Comparison of ENCODE assay signal across 26 mouse cellular contexts in genomic region chr5:114721969-114722368, GRCm38 (mm10). TPM values are rescaled to one million over a fixed set of nuclear protein-coding genes. Genes with fewer than 3 reads are reported as not detected.
DNase-seq lines count a peak whose midpoint lies in the region; ATAC-seq and TF ChIP-seq lines count a peak whose summit lies in the region.
"Had no signal": no experiment of that assay in that cellular context is flagged by ENCODE, and none has a peak within 500 bp of the region (broad histone marks: within the 10 kb centered on the region; RNA-seq: fewer than 3 reads in every experiment).

No protein-coding gene starts in this region.

- TF ChIP-seq CTCF in gastrocnemius, adult 2 months (IDR thresholded peaks at IDR 0.05): no peak
- no peak for TF ChIP-seq CTCF in kidney, postnatal 0 days (IDR thresholded peaks at IDR 0.05; ENCODE audit: low read depth)

- intact Hi-C loops in gastrocnemius, adult 2 months (cut with DNase I): no loop called here
- intact Hi-C loops in gastrocnemius, postnatal 36 days (cut with DNase I): no loop called here

- no peak for DNase-seq in gastrocnemius, adult 2 months
- no peak for DNase-seq in gastrocnemius, postnatal 36 days
- no peak for DNase-seq in kidney, postnatal 0 days (ENCODE audit: low spot score)
- no peak for DNase-seq in kidney, adult 11 months
- DNase-seq in layer of hippocampus, postnatal 36 days: no peak
- DNase-seq in urinary bladder, postnatal 25 days (ENCODE audit: low spot score): no peak
- DNase-seq: adrenal gland, postnatal 10 days; adrenal gland, postnatal 36 days; cerebellum, adult 11 months; cerebellum, adult 2 months; cerebellum, postnatal 10 days; cerebellum, postnatal 36 days; gastrocnemius, postnatal 10 days; heart, adult 18-20 months; heart, postnatal 14 days; heart, postnatal 4 days had no signal

- H3K9ac ChIP-seq in kidney, postnatal 0 days (ENCODE audit: low read depth, low read length): no peak overlapping the region
- H3K9ac ChIP-seq: forebrain, embryonic 15.5 days; heart, embryonic 13.5 days; hindbrain, embryonic 14.5 days had no signal

- H3K27me3 ChIP-seq in kidney, postnatal 0 days (ENCODE audit: insufficient read depth, low read length): no peaks in the 10 kb centered on the region
- H3K27me3 ChIP-seq: forebrain, embryonic 15.5 days; heart, embryonic 13.5 days; Patski had no signal

- peaks cover 10% of the 10 kb centered on the region; the same call in 1 of the 2 replicates for H3K4me1 ChIP-seq in kidney, postnatal 0 days (replicated peaks; ENCODE audit: insufficient read depth, low read length)
- H3K4me1 ChIP-seq: forebrain, embryonic 10.5 days; forebrain, embryonic 15.5 days; heart, embryonic 13.5 days had no signal

- H3K4me3 ChIP-seq in gastrocnemius, adult 2 months: no peak overlapping the region
- no peak overlapping the region for H3K4me3 ChIP-seq in kidney, postnatal 0 days (replicated peaks; ENCODE audit: low read depth, low read length)
- H3K4me3 ChIP-seq: forebrain, embryonic 10.5 days; forebrain, embryonic 15.5 days; heart, embryonic 10.5 days; heart, embryonic 13.5 days had no signal

- 82% methylated on average over 10 of the region's 10 CpGs for WGBS in kidney, postnatal 0 days

- no peak overlapping the region for H3K4me2 ChIP-seq in kidney, postnatal 0 days (ENCODE audit: low read length)
- H3K4me2 ChIP-seq: forebrain, embryonic 15.5 days; heart, embryonic 13.5 days; hindbrain, embryonic 14.5 days had no signal

- peaks cover 25% of the 10 kb centered on the region for H3K36me3 ChIP-seq in kidney, postnatal 0 days (ENCODE audit: insufficient read depth, low read length)

- H3K27ac ChIP-seq in gastrocnemius, adult 2 months: peak overlapping the region; percentile 81; the same call in 1 of the 2 replicates
- peak overlapping the region; percentile 73; the same call in 1 of the 2 replicates for H3K27ac ChIP-seq in kidney, postnatal 0 days
- H3K27ac ChIP-seq: forebrain, embryonic 10.5 days; forebrain, embryonic 15.5 days; heart, embryonic 10.5 days; heart, embryonic 13.5 days; hindbrain, embryonic 14.5 days; hindbrain, postnatal 0 days had no signal

- H3K9me3 ChIP-seq in kidney, postnatal 0 days (replicated peaks; ENCODE audit: low read length): no peaks in the 10 kb centered on the region
- H3K9me3 ChIP-seq: forebrain, embryonic 10.5 days; forebrain, embryonic 15.5 days; heart, embryonic 13.5 days had no signal

- no peak for ATAC-seq in kidney, postnatal 0 days (replicated peaks; ENCODE audit: low FRiP score, low read depth)
- peak; percentile 37; the same call in 1 of the 2 replicates for ATAC-seq in common myeloid progenitor, adult 5-6 weeks (replicated peaks; ENCODE audit: low read depth, poor library complexity, severe bottlenecking)
- 0 out of 2 replicates have a peak, but pooled peaks have one; percentile 27 for ATAC-seq in megakaryocyte progenitor cell, adult 5-6 weeks (replicated peaks; ENCODE audit: poor library complexity)
- ATAC-seq: forebrain, embryonic 15.5 days; hindbrain, postnatal 0 days; inflammation-experienced regulatory T-cells, adult 6 months; Patski had no signal

RNA-seq across cellular contexts. Expression of gene Tchp, which starts 14.4 kb away (rescaled TPM):
- 1 to 10 TPM; 3.6 to 3.8 TPM for total RNA-seq in gastrocnemius, adult 2 months (2021)
- total RNA-seq in gastrocnemius, postnatal 36 days (2021): 1 to 10 TPM; 2.7 to 2.9 TPM
- 10.2 and 12.2 TPM in 2 replicates for polyA plus RNA-seq in kidney, postnatal 0 days (2015; fragmentation: Nextera tagmentation; extraction: Ambion mirVana)
- 9.7 and 12.3 TPM in 2 replicates for total RNA-seq in common myeloid progenitor, adult 5-6 weeks (2017)
- total RNA-seq in megakaryocyte progenitor cell, adult 5-6 weeks (2015): 4.9 and 5.4 TPM in 2 replicates
- 10.0 and 10.2 TPM in 2 replicates for total RNA-seq in megakaryocyte progenitor cell, adult 5-6 weeks (2017)
- 10 to 100 TPM; 12.0 to 13.8 TPM for total RNA-seq in layer of hippocampus, postnatal 36 days (2021)

RNA-seq across cellular contexts. Expression of gene Gltp, which starts 31.2 kb away (rescaled TPM):
- total RNA-seq in gastrocnemius, adult 2 months (2021): 10 to 100 TPM in 1 of 2 experiments, 1 to 10 TPM in 1; 6.7 to 10.8 TPM
- total RNA-seq in gastrocnemius, postnatal 36 days (2021): 1 to 10 TPM; 7.3 to 7.9 TPM
- 65.0 and 70.3 TPM in 2 replicates for polyA plus RNA-seq in kidney, postnatal 0 days (2015; fragmentation: Nextera tagmentation; extraction: Ambion mirVana)
- 40.0 and 48.6 TPM in 2 replicates for total RNA-seq in common myeloid progenitor, adult 5-6 weeks (2017)
- total RNA-seq in megakaryocyte progenitor cell, adult 5-6 weeks (2015): 94.3 and 101 TPM in 2 replicates
- total RNA-seq in megakaryocyte progenitor cell, adult 5-6 weeks (2017): 46.1 and 48.6 TPM in 2 replicates
- total RNA-seq in layer of hippocampus, postnatal 36 days (2021): 10 to 100 TPM; 27.9 to 33.4 TPM

RNA-seq across cellular contexts. Expression of gene Ankrd13a, which starts 52.5 kb away (rescaled TPM):
- 10 to 100 TPM; 15.4 to 19.6 TPM for total RNA-seq in gastrocnemius, adult 2 months (2021)
- total RNA-seq in gastrocnemius, postnatal 36 days (2021): 10 to 100 TPM; 18.8 to 21.4 TPM
- 45.6 and 49.2 TPM in 2 replicates for polyA plus RNA-seq in kidney, postnatal 0 days (2015; fragmentation: Nextera tagmentation; extraction: Ambion mirVana)
- total RNA-seq in common myeloid progenitor, adult 5-6 weeks (2017): 365 and 466 TPM in 2 replicates
- total RNA-seq in megakaryocyte progenitor cell, adult 5-6 weeks (2015): 264 and 290 TPM in 2 replicates
- total RNA-seq in megakaryocyte progenitor cell, adult 5-6 weeks (2017): 298 and 323 TPM in 2 replicates
- total RNA-seq in layer of hippocampus, postnatal 36 days (2021): 10 to 100 TPM; 37.2 to 47.9 TPM

RNA-seq across cellular contexts. Expression of gene Git2, which starts 53.3 kb away (rescaled TPM):
- total RNA-seq in gastrocnemius, adult 2 months (2021): 10 to 100 TPM; 17.3 to 20.1 TPM
- 10 to 100 TPM; 15.9 to 17.4 TPM for total RNA-seq in gastrocnemius, postnatal 36 days (2021)
- polyA plus RNA-seq in kidney, postnatal 0 days (2015; fragmentation: Nextera tagmentation; extraction: Ambion mirVana): 25.8 and 27.8 TPM in 2 replicates
- total RNA-seq in common myeloid progenitor, adult 5-6 weeks (2017): 80.9 and 86.3 TPM in 2 replicates
- 84.7 and 88.9 TPM in 2 replicates for total RNA-seq in megakaryocyte progenitor cell, adult 5-6 weeks (2015)
- total RNA-seq in megakaryocyte progenitor cell, adult 5-6 weeks (2017): 73.6 and 81.1 TPM in 2 replicates
- 10 to 100 TPM; 42.4 to 45.4 TPM for total RNA-seq in layer of hippocampus, postnatal 36 days (2021)
